Mouse (Mus musculus) limb, embryonic 15.5 days (tissue): ENCODE data around the gene Nacc1. TPM values are rescaled to one million over a fixed set of nuclear protein-coding genes. Genes with fewer than 3 reads are reported as not detected.

ENCODE experiments used
- ATAC-seq: fragments of 200-750 bp; cut with Nextera tagmentation; 2 replicates; pipeline ENCODE4 v1.8.0; 2017; ENCODE audit warnings: low read depth, moderate TSS enrichment; ENCODE audit not compliant: insufficient number of reproducible peaks, low FRiP score, low TSS enrichment
- H3K27ac ChIP-seq: fragments of 300-500 bp; sonication (generic); 2 replicates; pipeline ENCODE4 v1.5.1; 2015; ENCODE audit warnings: moderate library complexity, mild to moderate bottlenecking, inconsistent platforms
- H3K27me3 ChIP-seq: fragments of 300-500 bp; sonication (generic); 2 replicates; pipeline ENCODE4 v1.6.1; 2015; ENCODE audit warnings: inconsistent platforms
- H3K36me3 ChIP-seq: fragments of 300-500 bp; sonication (generic); 2 replicates; pipeline ENCODE4 v1.6.1; 2015; ENCODE audit warnings: inconsistent platforms
- H3K4me1 ChIP-seq: fragments of 300-500 bp; sonication (generic); 2 replicates; pipeline ENCODE4 v1.6.1; 2015; ENCODE audit warnings: inconsistent platforms
- H3K4me2 ChIP-seq: fragments of 300-500 bp; sonication (generic); 2 replicates; pipeline ENCODE4 v1.6.1; 2015; ENCODE audit warnings: mild to moderate bottlenecking, inconsistent platforms
- H3K4me3 ChIP-seq: fragments of 300-500 bp; sonication (generic); 2 replicates; pipeline ENCODE4 v1.5.1; 2015; ENCODE audit warnings: mild to moderate bottlenecking, inconsistent platforms
- H3K9ac ChIP-seq: fragments of 300-500 bp; sonication (generic); 2 replicates; pipeline ENCODE4 v1.6.1; 2015; ENCODE audit warnings: inconsistent platforms
- H3K9me3 ChIP-seq: fragments of 300-500 bp; sonication (generic); 2 replicates; pipeline ENCODE4 v1.6.1; 2016; ENCODE audit warnings: inconsistent platforms
- WGBS: fragments of 180-500 bp; shearing (Covaris S2); methylation state at CpG from one replicate; pipeline ENCODE4 v1.1.7; 2015; 5-methylcytosine and 5-hydroxymethylcytosine counted together
- polyA plus RNA-seq: library from polyadenylated mRNA; unstranded; fragments of >200 nt; fragmentation: Nextera tagmentation; extraction: Ambion mirVana; gene quantifications from 2 replicates; pipeline ENCODE4 v1.2.1, GENCODE M21; 2015

Gene Nacc1
- polyA plus RNA-seq, 1 experiment from 2014 or later = 13.8 TPM

DNA sequence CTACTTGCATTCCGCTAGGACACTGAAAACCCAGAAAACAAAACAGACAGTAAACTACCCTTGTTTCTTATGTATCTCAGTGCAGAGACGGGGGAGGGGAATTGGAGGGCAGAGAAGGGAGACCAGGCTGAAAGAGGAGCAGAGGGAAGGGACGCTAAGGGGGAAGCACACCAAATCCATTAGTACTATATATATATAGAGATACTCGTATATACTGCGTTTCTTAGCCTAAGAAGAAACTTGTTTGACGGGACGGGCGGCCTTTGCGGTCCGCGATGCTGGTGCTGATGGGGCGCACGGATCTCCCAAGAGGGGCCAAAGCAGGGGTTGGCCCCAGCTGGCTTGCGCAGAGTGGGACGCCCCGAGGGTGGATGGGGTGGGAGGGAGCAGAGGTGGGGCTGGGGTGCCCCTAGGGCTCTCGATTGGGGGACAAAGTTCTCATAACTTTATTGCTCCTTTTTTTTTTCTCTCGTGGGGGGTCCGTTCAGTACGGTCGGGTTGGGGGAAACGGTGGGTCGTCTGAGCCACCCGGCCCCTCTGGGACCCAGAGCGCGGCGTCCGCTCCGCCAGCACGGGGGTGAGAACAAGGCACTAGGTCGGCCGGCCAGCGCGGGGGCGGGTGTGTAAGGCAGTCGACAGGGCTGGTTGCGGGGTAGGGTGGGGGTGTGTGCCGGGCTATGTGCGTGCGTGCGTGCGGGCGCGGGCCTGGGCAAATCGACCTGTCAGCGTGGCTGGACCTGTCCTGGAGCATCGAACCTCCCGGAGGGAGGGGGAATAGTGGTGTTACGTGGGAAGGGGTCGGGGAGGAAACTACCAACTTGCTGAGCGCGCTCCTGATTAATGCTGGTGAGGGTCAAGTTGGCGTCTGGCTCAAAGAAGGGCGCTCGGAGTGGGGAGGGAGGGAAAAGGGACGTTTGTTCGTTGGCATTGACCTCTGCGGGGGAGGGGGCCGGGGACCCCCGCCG lies 17.5 kb upstream of the Nacc1 start:
- H3K9ac ChIP-seq = no peak overlapping the region

DNA sequence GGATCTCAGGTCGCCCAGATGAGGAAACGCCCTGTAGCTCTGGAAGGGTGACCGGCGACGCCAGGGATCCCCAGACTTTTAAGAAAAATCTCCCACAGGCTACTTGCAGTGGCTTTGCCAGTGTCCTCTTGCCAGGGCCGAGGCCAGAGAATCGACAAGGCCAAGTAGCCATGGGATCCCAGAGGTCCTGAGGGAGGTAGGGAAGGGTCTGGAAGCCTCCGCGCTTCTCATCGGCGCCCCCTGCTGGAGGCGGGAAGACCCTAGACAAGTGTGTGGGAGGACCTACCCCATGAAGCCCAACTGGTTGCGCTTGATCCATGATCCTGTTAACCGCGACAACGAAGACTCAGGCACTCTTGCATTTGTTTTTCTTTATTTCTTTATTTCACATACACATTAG lies 16.7 kb upstream of the Nacc1 start:
- ATAC-seq = no peak
- Histone ChIP-seq H3K9me3 (no peaks in the 10 kb centered on the region), H3K9ac (no peak overlapping the region), H3K4me1 (peaks cover 78% of the 10 kb centered on the region), H3K4me3 (no peak overlapping the region), H3K4me2 (0 out of 2 replicates have a peak overlapping the region, but pooled peaks have one; percentile 14), H3K27me3 (peaks cover 40% of the 10 kb centered on the region), H3K27ac (no peak overlapping the region), H3K36me3 (peaks cover 18% of the 10 kb centered on the region)
- WGBS = 13% methylated on average over 16 of the region's 16 CpGs

More for the DNA sequence above, 17.5 kb upstream of the Nacc1 start:
- Histone ChIP-seq H3K27ac (0 out of 2 replicates have a peak overlapping the region, but pooled peaks have one; percentile 27), H3K4me3 (peak overlapping the region; percentile 13), H3K4me1 (peaks cover 76% of the 10 kb centered on the region), H3K4me2 (peak overlapping the region; percentile 37), H3K27me3 (peaks cover 40% of the 10 kb centered on the region), H3K36me3 (peaks cover 17% of the 10 kb centered on the region), H3K9me3 (no peaks in the 10 kb centered on the region)
- ATAC-seq = no peak
- 20% methylated on average over 53 of the region's 61 CpGs for WGBS

DNA sequence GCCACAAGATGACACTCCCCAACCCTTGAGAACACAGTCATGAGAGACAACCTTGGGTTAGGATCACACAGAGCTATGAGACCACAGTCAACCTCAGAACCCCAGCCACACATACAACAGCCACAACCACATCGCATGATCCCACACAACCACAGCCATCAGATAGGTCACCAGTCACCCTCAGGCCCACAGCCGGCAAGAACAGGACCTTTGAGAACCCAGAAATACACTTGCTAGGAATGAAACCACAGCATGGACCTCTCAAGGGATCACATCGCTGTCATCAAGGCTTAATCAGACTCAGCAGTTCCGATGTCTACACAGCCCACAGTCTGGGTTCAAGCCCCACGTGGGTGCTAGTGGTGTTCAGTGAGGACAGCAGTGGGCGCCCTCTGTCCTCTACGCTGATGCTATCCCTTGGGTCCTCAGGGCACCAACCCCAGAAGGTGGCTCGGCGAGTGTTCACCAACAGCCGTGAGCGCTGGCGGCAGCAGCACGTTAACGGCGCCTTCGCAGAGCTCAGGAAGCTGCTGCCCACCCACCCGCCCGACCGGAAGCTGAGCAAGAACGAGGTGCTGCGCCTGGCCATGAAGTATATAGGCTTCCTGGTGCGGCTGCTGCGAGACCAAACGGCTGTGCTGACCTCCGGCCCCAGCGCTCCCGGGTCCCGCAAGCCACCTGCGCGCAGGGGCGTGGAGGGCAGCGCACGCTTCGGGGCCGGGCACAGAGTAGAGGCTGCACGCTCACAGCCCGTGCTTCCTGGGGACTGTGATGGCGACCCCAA lies 16.0 kb upstream of the Nacc1 start:
- H3K9ac ChIP-seq = no peak overlapping the region

DNA sequence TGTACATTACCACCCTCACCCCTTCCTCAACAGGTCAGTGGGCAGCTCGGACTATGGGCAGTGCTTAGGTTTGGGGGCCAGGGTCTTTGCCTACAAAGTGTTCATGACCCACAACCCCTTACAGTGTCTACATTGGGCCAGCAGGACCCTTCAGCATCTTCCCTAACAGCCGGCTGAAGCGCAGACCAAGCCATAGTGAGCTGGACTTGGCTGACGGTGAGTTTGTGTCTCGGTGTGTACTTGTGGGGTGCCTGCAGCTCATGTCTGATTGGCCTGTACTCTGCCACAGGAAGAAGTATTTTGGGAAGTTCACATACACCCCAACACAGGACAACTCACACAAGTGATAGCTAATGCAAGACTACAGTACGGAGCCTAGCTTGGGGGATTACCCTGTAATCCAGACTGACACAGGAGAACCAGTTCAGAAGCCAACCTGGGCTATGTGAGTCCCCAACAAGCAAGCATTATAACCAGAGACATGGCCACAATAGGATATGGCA lies 15.4 kb upstream of the Nacc1 start:
- no peak overlapping the region for H3K27ac ChIP-seq
- H3K36me3 ChIP-seq = peaks cover 26% of the 10 kb centered on the region
- peak overlapping the region; percentile 15; the same call in 1 of the 2 replicates for H3K4me3 ChIP-seq
- ATAC-seq = no peak
- H3K9me3 ChIP-seq = no peaks in the 10 kb centered on the region
- no peak overlapping the region for H3K9ac ChIP-seq
- WGBS = 87% methylated on average over 6 of the region's 6 CpGs
- peak overlapping the region; percentile 7; the same call in 1 of the 2 replicates for H3K4me2 ChIP-seq
- H3K4me1 ChIP-seq = peaks cover 77% of the 10 kb centered on the region
- peaks cover 37% of the 10 kb centered on the region for H3K27me3 ChIP-seq

More for the DNA sequence above, 16.0 kb upstream of the Nacc1 start:
- Histone ChIP-seq H3K4me2 (0 out of 2 replicates have a peak overlapping the region, but pooled peaks have one; percentile 14), H3K27me3 (peaks cover 40% of the 10 kb centered on the region), H3K4me1 (peaks cover 78% of the 10 kb centered on the region), H3K4me3 (no peak overlapping the region), H3K9me3 (no peaks in the 10 kb centered on the region), H3K27ac (no peak overlapping the region; the same call in 1 of the 2 replicates), H3K36me3 (peaks cover 23% of the 10 kb centered on the region)
- 20% methylated on average over 38 of the region's 38 CpGs for WGBS
- ATAC-seq = no peak

DNA sequence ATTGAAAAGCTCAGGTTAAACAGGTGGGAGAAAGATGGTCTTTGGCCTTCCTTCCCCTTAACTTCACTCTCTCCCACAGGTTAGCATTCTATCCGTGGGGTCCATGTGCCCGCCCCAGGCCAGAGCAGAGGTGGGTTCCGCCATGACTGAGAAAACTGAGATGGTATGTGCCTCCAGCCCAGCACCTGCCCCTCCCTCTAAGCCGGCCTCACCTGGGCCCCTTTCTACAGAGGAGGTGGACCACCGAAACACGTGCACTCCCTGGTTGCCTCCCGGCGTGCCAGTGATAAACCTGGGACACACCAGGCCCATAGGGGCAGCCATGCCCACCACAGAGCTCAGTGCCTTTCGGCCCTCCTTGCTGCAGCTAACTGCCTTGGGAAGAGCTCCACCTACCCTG lies 14.9 kb upstream of the Nacc1 start:
- Histone ChIP-seq H3K4me3 (peak overlapping the region; percentile 15; the same call in 1 of the 2 replicates), H3K4me2 (peak overlapping the region; percentile 7; the same call in 1 of the 2 replicates), H3K4me1 (peaks cover 73% of the 10 kb centered on the region), H3K36me3 (peaks cover 26% of the 10 kb centered on the region), H3K27me3 (peaks cover 32% of the 10 kb centered on the region), H3K27ac (no peak overlapping the region), H3K9me3 (no peaks in the 10 kb centered on the region), H3K9ac (no peak overlapping the region)
- WGBS = 77% methylated on average over 9 of the region's 9 CpGs
- no peak for ATAC-seq

DNA sequence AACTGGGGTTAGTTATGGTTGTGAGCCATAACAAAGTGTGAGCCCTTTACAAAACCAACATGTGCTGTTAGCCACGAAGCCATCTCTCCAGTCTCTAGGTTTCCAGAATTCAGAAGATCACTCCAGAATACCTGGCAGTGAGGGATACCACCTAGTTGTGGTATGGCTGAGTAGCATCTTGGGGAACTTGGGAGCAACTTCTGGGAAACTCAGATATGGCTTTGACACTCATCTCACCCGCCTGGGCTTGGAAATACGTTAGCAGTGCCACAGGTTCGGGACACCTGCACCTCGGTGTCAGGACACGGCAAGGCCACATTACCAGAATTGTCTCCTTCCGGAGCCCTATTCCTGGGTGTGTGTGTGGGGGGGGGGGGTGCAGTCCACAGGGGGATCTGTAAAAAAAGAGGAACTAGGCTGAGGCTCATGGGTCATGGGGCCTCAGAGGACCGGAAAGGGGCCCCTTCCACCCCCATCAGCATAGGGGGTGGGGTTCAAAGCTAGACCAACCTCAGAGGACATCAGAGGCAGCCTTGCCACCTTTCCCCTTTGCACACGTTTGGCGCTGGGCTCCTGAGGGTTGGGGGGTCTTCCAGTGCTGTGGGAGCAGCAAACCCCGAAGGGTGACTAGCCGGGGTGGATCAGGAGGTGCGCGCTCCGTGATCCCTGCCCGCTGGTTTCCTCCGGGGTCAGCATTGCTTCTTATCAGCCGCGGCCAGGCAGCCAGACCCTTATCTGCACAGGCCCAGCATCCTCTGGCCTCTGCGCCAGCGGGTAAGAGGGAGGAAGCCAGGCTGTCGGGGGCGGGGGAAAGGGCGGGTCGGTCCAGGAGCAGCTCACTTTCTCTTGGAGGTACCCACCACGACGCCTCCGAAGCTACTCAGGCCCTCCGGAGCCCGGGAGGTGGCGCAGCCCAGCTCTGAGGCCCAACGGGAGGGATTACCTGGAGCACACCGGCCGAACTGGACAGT lies 13.6 kb upstream of the Nacc1 start, which contains the start of gene Lyl1:
Lyl1 (plus strand) TSS at position 517 of the 971 bp plus-strand sequence.
- peaks cover 59% of the 10 kb centered on the region for H3K4me1 ChIP-seq
- peak within 1 kb of the TSS; percentile 83 for H3K27ac ChIP-seq
- peaks cover 35% of the 10 kb centered on the region for H3K36me3 ChIP-seq
- no peak within 1 kb of the TSS for H3K9ac ChIP-seq
- WGBS = 12% methylated on average over 34 of the region's 34 CpGs
- H3K4me3 ChIP-seq = peak within 1 kb of the TSS; percentile 15
- H3K4me2 ChIP-seq = no peak within 1 kb of the TSS
- ATAC-seq = no peak
- peaks cover 21% of the 10 kb centered on the region for H3K27me3 ChIP-seq
- H3K9me3 ChIP-seq = no peaks in the 10 kb centered on the region

DNA sequence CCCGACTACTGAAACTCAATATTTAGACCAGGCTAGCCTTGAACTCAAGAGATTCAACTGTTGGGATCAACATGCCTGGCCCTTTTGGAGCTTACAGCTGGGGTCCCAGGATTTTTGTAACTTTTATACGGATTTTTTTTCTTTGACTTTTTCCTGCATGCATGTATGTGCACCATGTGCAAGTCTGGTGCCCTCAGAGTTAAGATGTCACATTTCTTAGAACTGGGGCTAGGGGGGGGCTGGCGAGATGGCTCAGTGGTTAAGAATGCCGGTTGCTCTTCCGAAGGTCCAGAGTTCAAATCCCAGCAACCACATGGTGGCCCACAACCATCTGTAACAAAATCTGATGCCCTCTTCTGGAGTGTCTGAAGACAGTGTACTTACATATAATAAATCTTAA lies 12.9 kb upstream of the Nacc1 start:
- H3K27me3 ChIP-seq = peaks cover 21% of the 10 kb centered on the region
- no peak for ATAC-seq
- 83% methylated on average over 5 of the region's 5 CpGs for WGBS
- no peak overlapping the region for H3K4me2 ChIP-seq
- H3K9ac ChIP-seq = no peak overlapping the region
- peaks cover 42% of the 10 kb centered on the region for H3K36me3 ChIP-seq
- peaks cover 56% of the 10 kb centered on the region for H3K4me1 ChIP-seq
- no peaks in the 10 kb centered on the region for H3K9me3 ChIP-seq
- peak overlapping the region; percentile 83 for H3K27ac ChIP-seq
- no peak overlapping the region for H3K4me3 ChIP-seq

DNA sequence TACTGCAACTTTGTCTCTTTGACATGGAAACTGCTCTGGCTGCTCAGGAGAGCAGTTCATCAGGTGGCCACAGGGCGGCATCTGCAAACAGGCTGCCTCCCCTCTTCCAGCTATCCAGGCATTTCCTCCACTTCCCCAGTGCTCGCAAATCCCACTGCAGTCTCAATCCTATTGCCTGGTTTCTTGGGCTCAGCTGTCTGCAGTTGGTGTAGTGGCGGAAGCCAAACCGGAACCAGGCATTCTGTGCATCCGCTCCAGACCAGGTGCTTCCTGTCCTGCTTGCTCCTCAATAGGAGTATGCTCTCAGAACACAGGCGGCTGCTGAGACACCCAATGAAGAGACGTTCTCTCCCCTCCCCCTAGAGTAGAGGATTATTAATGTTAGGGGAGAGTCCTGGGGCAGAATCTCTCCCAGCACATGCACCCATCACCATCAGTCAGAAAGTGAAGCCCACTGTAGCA lies 12.2 kb upstream of the Nacc1 start:
- Histone ChIP-seq H3K4me2 (no peak overlapping the region), H3K4me3 (no peak overlapping the region), H3K4me1 (peaks cover 49% of the 10 kb centered on the region), H3K27ac (peak overlapping the region; percentile 83), H3K9me3 (no peaks in the 10 kb centered on the region), H3K9ac (no peak overlapping the region), H3K36me3 (peaks cover 47% of the 10 kb centered on the region), H3K27me3 (peaks cover 21% of the 10 kb centered on the region)
- 40% methylated on average over 7 of the region's 7 CpGs for WGBS
- ATAC-seq = no peak

DNA sequence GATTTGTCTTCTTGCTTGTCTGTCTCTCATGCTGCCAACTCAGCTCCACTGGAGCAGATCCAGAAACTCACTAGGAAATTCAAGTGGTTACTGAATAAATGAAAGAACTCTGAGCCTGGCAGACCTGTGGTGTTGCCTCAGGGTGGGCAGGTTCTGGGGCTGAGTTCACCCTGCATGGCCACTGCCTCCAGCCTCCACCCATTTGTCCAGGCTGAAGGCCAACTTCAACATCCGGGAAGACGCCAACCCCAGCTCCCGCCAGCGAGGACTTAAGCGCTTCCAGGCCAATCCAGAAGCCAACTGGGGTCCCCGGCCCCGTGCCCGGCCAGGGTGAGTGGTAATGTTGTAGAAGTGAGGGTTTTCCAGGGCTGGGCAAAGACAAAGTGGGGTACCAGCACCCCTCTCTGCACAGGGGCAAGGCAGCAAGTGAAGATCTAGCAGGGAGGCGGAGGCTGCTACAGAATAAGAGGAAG lies 11.3 kb upstream of the Nacc1 start:
- peaks cover 42% of the 10 kb centered on the region for H3K4me1 ChIP-seq
- ATAC-seq = 0 out of 2 replicates have a peak, but pooled peaks have one; percentile 22
- 71% methylated on average over 9 of the region's 9 CpGs for WGBS
- peaks cover 17% of the 10 kb centered on the region for H3K27me3 ChIP-seq
- peak overlapping the region; percentile 83 for H3K27ac ChIP-seq
- no peaks in the 10 kb centered on the region for H3K9me3 ChIP-seq
- no peak overlapping the region for H3K4me3 ChIP-seq
- no peak overlapping the region for H3K9ac ChIP-seq
- H3K36me3 ChIP-seq = peaks cover 48% of the 10 kb centered on the region
- H3K4me2 ChIP-seq = no peak overlapping the region

DNA sequence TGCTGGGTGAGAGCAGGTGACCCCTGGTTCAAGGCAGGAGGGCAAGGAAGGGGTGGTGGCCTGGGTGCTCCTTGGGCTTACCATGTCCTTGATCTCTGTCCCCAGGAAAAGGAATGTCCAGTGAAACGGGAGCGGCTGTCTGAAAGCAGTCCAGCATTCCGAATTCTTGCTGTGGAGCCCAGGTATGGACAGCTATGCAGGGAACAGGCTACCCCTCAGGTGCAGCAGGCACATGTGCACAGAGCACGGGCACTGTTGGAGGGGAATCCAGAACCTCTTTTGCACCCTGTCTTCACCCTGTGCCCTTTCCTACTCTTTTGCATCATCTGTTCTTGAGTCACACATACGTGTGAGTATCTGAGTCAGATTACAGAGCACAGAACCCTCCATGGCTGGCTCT lies 10.6 kb upstream of the Nacc1 start:
- Histone ChIP-seq H3K4me3 (no peak overlapping the region), H3K9ac (no peak overlapping the region), H3K27me3 (peaks cover 10% of the 10 kb centered on the region), H3K27ac (peak overlapping the region; percentile 83), H3K9me3 (no peaks in the 10 kb centered on the region), H3K4me2 (no peak overlapping the region), H3K36me3 (peaks cover 53% of the 10 kb centered on the region), H3K4me1 (peaks cover 39% of the 10 kb centered on the region)
- no peak for ATAC-seq
- WGBS = 87% methylated on average over 5 of the region's 5 CpGs
